Mouse (Mus musculus) spleen, adult 2 months (tissue): ENCODE results near the gene Mmgt1.

Experiments used
- CTCF ChIP-seq: fragments of 200-500 bp; IDR thresholded peaks from 2 replicates; pipeline ENCODE4 v1.5.1; 2011; ENCODE audit warnings: mild to moderate bottlenecking, inconsistent platforms; ENCODE audit not compliant: insufficient read depth, insufficient read length, insufficient replicate concordance; ENCODE audit errors: extremely low read depth
- POLR2A ChIP-seq: fragments of 200-500 bp; IDR thresholded peaks from 2 replicates; pipeline ENCODE4 v1.6.1; 2011; ENCODE audit warnings: low read depth, low read length, inconsistent platforms

DNA sequence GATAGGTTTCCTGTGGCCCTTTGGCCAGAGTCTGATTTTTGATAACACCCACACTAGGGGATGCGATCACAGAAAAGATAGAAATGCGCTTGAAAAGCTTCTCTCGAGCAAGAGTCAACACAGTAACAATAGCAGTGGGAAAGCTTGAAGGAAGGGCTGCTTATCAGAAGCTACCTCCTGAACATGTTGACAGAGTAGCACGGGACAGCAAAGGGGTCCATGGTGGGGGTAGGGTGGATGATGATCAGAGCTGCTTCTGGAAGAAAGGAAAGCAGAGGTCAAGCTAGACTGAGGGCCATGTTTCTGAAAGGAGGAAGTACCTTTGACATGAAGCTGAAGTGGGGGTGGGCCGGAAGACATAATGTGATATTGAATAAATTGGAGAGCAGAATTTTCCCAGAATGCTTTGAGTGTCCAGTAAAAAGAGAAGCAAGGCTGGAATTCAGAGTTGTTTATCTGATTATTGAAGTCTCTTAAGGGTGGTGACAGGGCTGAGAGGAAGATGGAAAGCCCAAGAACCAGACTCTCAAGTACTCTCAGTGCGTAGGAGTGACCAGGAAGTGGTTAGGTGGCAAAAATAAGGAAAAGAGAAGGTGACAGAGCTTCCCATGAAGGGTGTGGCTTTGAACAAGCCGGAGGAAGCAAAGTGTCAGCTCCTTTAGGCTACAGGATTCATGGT lies 9.3 kb upstream of the Mmgt1 start:
- TF ChIP-seq CTCF: no peak
- no peak for TF ChIP-seq POLR2A
